Mouse (Mus musculus): ENCODE measurements at regions not wholly inside any gene's neighbourhood (a gene's known extent, or its start where the extent isn't known, plus 50 kb on each side); places are given as distances from the start of the nearest gene placed in this dataset.

DNA sequence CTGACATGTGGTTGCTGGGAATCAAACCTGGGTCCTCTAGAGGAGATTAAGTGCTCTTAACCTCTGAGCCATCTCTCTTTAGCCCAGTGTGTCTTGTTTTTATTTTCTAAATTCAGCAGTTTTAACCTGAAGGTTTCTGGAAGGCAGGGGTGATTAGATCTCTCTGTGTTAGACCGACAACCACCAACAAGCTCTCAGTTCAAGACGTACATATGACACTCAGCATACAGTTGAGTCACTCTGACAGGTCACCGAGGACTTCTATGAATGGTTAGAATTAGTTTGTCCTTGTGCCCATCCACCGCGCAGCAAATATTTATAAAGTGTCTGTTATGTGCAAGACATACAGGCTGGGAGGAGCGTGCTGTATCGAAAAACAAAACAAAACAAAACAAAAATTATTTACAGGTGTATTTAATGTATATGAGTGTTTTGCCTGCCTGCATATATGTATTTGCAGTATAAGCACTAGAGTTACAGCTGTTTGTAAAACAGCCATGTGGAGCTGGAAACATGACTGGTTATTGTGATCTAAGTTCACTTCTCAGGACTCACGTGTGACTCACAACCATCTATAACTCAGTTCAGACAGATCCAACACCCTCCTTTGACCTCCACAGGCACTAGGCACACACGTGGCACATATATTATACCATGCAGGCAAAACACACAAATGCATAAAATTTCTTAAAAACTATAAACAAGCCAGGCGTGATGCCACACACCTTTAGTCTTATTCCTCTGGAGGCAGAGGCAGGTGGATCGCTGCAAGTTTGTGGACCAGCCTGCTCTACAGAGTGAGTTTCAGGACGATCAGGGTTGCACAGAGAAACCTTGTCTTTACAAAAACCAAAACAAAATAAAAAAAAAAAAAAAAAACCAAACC is 70.5 kb upstream of the Chd2 start:
- Histone ChIP-seq H3K4me2 (ENCODE audit: low read depth, low read length) (no peak overlapping the region), H3K4me3 (ENCODE audit: low read depth, low read length) (no peak overlapping the region), H3K9ac (replicated peaks; ENCODE audit: low read depth, low read length) (no peak overlapping the region), H3K27me3 (ENCODE audit: control insufficient read depth, insufficient read depth, low read length) (no peaks in the 10 kb centered on the region), H3K36me3 (replicated peaks; ENCODE audit: control insufficient read depth, insufficient read depth, low read length) (no peaks in the 10 kb centered on the region), H3K9me3 (replicated peaks; ENCODE audit: control insufficient read depth, low read length) (no peaks in the 10 kb centered on the region), H3K27ac (ENCODE audit: low read depth) (no peak overlapping the region), H3K4me1 (ENCODE audit: control insufficient read depth, insufficient read depth) (peaks cover 27% of the 10 kb centered on the region)
- DNase-seq (ENCODE audit: low spot score) (no peak), ATAC-seq (ENCODE audit: insufficient read depth, low read depth) (no peak)
- no peak for TF ChIP-seq CTCF (IDR thresholded peaks at IDR 0.05; ENCODE audit: low read depth)
- TF ChIP-seq EP300 (IDR thresholded peaks at IDR 0.05; ENCODE audit: low read depth), result no peak
- WGBS, result 91% methylated on average over 12 of the region's 12 CpGs

DNA sequence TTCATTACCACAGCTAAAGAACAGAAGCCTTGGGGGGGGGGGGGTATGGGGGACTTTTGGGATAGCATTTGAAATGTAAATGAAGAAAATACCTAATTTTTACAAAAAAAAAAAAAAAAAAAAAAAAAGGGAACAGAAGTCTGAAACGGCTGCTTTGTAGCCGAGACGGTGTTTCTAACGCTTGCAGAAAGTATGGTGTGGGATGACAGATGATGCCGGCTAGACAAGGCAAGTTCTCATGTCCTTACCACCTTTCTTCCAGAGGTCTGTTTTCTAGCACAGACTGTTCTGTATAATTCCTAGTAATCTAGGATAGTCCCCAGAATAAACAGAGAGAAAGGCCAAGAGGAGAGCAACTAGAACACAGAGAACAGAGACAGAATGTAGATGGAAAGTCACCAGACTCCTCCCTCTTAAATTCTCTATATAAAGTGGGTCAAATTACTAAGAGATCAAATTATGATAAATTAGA is 67.2 kb upstream of the Chd2 start:
- H3K27ac ChIP-seq (ENCODE audit: low read depth), result peak overlapping the region; percentile 93
- DNase-seq (ENCODE audit: low spot score) (peak; percentile 13), ATAC-seq (ENCODE audit: insufficient read depth, low read depth) (no peak)
- H3K4me2 ChIP-seq (ENCODE audit: low read depth, low read length), result peak overlapping the region; percentile 87
- H3K27me3 ChIP-seq (ENCODE audit: control insufficient read depth, insufficient read depth, low read length), result no peaks in the 10 kb centered on the region
- H3K4me1 ChIP-seq (ENCODE audit: control insufficient read depth, insufficient read depth), result 0 out of 2 replicates have a peak, but pooled peaks cover 4% of the 10 kb centered on the region
- no peaks in the 10 kb centered on the region for H3K9me3 ChIP-seq (replicated peaks; ENCODE audit: control insufficient read depth, low read length)
- peak overlapping the region; percentile 47 for H3K4me3 ChIP-seq (ENCODE audit: low read depth, low read length)
- no peak overlapping the region for H3K9ac ChIP-seq (replicated peaks; ENCODE audit: low read depth, low read length)
- no peaks in the 10 kb centered on the region for H3K36me3 ChIP-seq (replicated peaks; ENCODE audit: control insufficient read depth, insufficient read depth, low read length)
- 63% methylated on average over 5 of the region's 5 CpGs for WGBS
- TF ChIP-seq EP300 (IDR thresholded peaks at IDR 0.05; ENCODE audit: low read depth) (no peak), CTCF (IDR thresholded peaks at IDR 0.05; ENCODE audit: low read depth) (no peak)

GRCm38 (mm10) chr7:73608070-73608803 is 66.6 kb upstream of the Chd2 start:
- H3K4me1 ChIP-seq (ENCODE audit: control insufficient read depth, insufficient read depth), result 0 out of 2 replicates have a peak, but pooled peaks cover 7% of the 10 kb centered on the region
- TF ChIP-seq CTCF (IDR thresholded peaks at IDR 0.05; ENCODE audit: low read depth) (no peak), EP300 (IDR thresholded peaks at IDR 0.05; ENCODE audit: low read depth) (no peak)
- H3K27me3 ChIP-seq (ENCODE audit: control insufficient read depth, insufficient read depth, low read length), result no peaks in the 10 kb centered on the region
- no peaks in the 10 kb centered on the region for H3K9me3 ChIP-seq (replicated peaks; ENCODE audit: control insufficient read depth, low read length)
- 30% methylated on average over 8 of the region's 8 CpGs for WGBS
- ATAC-seq (ENCODE audit: insufficient read depth, low read depth) (no peak), DNase-seq (ENCODE audit: low spot score) (peak; percentile 51)
- peak overlapping the region; percentile 47 for H3K4me3 ChIP-seq (ENCODE audit: low read depth, low read length)
- H3K36me3 ChIP-seq (replicated peaks; ENCODE audit: control insufficient read depth, insufficient read depth, low read length), result no peaks in the 10 kb centered on the region
- peak overlapping the region; percentile 87 for H3K4me2 ChIP-seq (ENCODE audit: low read depth, low read length)
- H3K27ac ChIP-seq (ENCODE audit: low read depth), result peak overlapping the region; percentile 93
- peak overlapping the region; percentile 64 for H3K9ac ChIP-seq (replicated peaks; ENCODE audit: low read depth, low read length)

DNA sequence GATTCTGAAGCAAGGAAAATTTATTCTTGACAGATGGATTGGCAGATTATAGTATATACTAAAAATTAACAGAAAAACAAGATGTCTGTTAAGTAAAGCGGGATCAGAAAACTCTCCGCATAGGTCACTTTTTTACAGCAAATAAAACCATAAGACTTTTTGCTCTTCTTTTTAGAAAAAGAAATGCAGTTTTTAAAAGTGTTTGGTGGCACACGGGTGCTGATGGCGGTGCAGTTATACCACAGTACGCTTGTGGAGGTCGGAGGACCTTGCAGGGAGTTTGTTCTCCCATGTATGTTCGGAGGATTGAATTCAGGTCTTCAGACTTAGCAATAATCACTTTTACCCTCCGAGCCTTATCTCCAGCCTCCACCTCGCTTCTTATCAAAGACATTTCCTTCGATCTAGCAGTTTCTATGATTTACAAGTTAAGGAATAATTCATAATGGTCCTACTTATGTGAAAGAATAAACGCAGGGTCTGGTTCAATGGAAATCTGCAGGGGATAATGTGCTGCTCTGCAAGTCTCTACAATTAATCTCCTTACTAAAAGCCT is 65.9 kb upstream of the Chd2 start:
- no peaks in the 10 kb centered on the region for H3K9me3 ChIP-seq (replicated peaks; ENCODE audit: control insufficient read depth, low read length)
- no peaks in the 10 kb centered on the region for H3K36me3 ChIP-seq (replicated peaks; ENCODE audit: control insufficient read depth, insufficient read depth, low read length)
- DNase-seq (ENCODE audit: low spot score), result peak; percentile 50
- peak overlapping the region; percentile 47 for H3K4me3 ChIP-seq (ENCODE audit: low read depth, low read length)
- peak overlapping the region; percentile 93 for H3K27ac ChIP-seq (ENCODE audit: low read depth)
- TF ChIP-seq CTCF (IDR thresholded peaks at IDR 0.05; ENCODE audit: low read depth) (no peak), EP300 (IDR thresholded peaks at IDR 0.05; ENCODE audit: low read depth) (no peak)
- 5% methylated on average over 11 of the region's 11 CpGs for WGBS
- H3K27me3 ChIP-seq (ENCODE audit: control insufficient read depth, insufficient read depth, low read length), result no peaks in the 10 kb centered on the region
- no peak for ATAC-seq (ENCODE audit: insufficient read depth, low read depth)
- H3K9ac ChIP-seq (replicated peaks; ENCODE audit: low read depth, low read length), result peak overlapping the region; percentile 64
- peak overlapping the region; percentile 87 for H3K4me2 ChIP-seq (ENCODE audit: low read depth, low read length)
- H3K4me1 ChIP-seq (ENCODE audit: control insufficient read depth, insufficient read depth), result peaks cover 14% of the 10 kb centered on the region; the same call in 1 of the 2 replicates

DNA sequence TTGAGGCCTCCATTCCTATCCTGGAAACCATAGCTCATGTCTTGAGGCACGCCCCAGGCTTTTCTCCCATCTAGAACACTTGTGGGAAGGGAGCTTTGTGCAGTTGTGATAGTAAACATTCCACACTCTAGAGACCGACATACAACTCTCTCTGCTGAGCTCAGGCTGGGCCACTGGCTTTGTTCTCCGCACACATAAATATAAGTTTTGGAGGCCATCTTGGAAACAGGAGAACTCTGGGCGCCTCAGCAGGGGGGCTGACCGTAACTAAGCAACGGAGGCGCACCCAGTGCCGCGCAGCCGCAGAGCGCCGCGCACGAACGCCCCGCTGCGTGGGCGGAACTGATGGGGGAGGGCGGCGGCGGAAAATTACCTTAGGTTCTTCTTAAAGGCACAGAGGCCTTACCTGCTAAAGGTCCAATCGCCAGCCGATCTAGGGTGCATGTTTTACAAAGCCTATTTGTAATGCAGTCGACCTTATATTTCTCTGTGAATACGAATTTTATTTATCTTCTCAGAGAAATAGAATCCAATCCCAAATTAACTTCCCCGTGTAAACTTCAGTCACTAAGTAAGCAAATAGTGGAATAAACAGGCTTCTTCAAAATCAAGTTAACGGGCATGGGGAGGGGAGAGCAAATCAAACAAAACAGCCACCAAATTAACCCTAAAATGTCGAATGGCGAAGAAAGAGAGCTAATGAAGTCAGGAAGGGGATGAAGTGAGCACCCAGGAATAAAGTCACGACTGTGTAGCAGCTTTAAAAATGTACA is 65.2 kb upstream of the Chd2 start:
- DNase-seq (ENCODE audit: low spot score), result peak; percentile 96
- Histone ChIP-seq H3K9ac (replicated peaks; ENCODE audit: low read depth, low read length) (peak overlapping the region; percentile 64), H3K4me1 (ENCODE audit: control insufficient read depth, insufficient read depth) (peaks cover 14% of the 10 kb centered on the region; the same call in 1 of the 2 replicates), H3K27ac (ENCODE audit: low read depth) (peak overlapping the region; percentile 93), H3K4me2 (ENCODE audit: low read depth, low read length) (peak overlapping the region; percentile 87), H3K27me3 (ENCODE audit: control insufficient read depth, insufficient read depth, low read length) (no peaks in the 10 kb centered on the region), H3K9me3 (replicated peaks; ENCODE audit: control insufficient read depth, low read length) (no peaks in the 10 kb centered on the region), H3K4me3 (ENCODE audit: low read depth, low read length) (peak overlapping the region; percentile 47), H3K36me3 (replicated peaks; ENCODE audit: control insufficient read depth, insufficient read depth, low read length) (no peaks in the 10 kb centered on the region)
- ATAC-seq (ENCODE audit: insufficient read depth, low read depth), result peak; percentile 96
- TF ChIP-seq EP300 (IDR thresholded peaks at IDR 0.05; ENCODE audit: low read depth) (peak; percentile 74), CTCF (IDR thresholded peaks at IDR 0.05; ENCODE audit: low read depth) (no peak)
- 3% methylated on average over 30 of the region's 30 CpGs for WGBS

All from heart, postnatal 0 days (tissue).